20 mouse cellular contexts compared by ENCODE assay signal in genomic region chr14:33310719-33311118, GRCm38 (mm10).
DNase-seq lines count a peak whose midpoint lies in the region; ATAC-seq and TF ChIP-seq lines count a peak whose summit lies in the region.
"Had no signal": no experiment of that assay in that cellular context is flagged by ENCODE, and none has a peak within 500 bp of the region (broad histone marks: within the 10 kb centered on the region; RNA-seq: fewer than 3 reads in every experiment).

No protein-coding gene starts in this region.

- H3K27me3 ChIP-seq in lung, embryonic 14.5 days (ENCODE audit: insufficient read depth, low read length): no peaks in the 10 kb centered on the region
- H3K27me3 ChIP-seq in Patski: no peaks in the 10 kb centered on the region

- no peaks in the 10 kb centered on the region for H3K4me1 ChIP-seq in lung, embryonic 14.5 days (ENCODE audit: insufficient read depth)
- H3K4me1 ChIP-seq: hindbrain, embryonic 13.5 days; midbrain, embryonic 15.5 days had no signal

- in situ Hi-C loops in Patski (cut with MboI; ENCODE audit: low pct_unique_long_range_greater_than_20kb): loop anchor here (10.0 kb wide), 1 partner anchor 54 kb away; no protein-coding TSS in a partner anchor

- peak; percentile 51 for DNase-seq in adrenal gland, postnatal 10 days
- DNase-seq in adrenal gland, adult 18-20 months (ENCODE audit: low spot score in 2 of 2): no peak
- peak; percentile 73 for DNase-seq in lung, embryonic 14.5 days
- DNase-seq in lung, postnatal 14 days: no peak
- no peak for DNase-seq in Patski (ENCODE audit: low read depth, low spot score)
- DNase-seq in kidney, postnatal 36 days: peak; percentile 20 to 44
- DNase-seq in retina, embryonic 14.5 days (ENCODE audit: low spot score): no peak
- no peak for DNase-seq in thymus, postnatal 0 days (ENCODE audit: low spot score)
- DNase-seq: B cell, adult 2 months; cerebellum, adult 11-12 months; cerebellum, postnatal 36 days; heart, adult 2 months; heart, postnatal 10 days; thymus, adult 18-20 months had no signal

- no peak for ATAC-seq in lung, embryonic 14.5 days (ENCODE audit: insufficient read depth)
- ATAC-seq in Patski: peak; percentile 61
- ATAC-seq: intestine, postnatal 0 days; midbrain, embryonic 15.5 days had no signal

- CTCF ChIA-PET in Patski (lab: Charles Lee): no interaction called here

- no peak overlapping the region for H3K4me3 ChIP-seq in lung, embryonic 14.5 days (ENCODE audit: low read depth, low read length)
- H3K4me3 ChIP-seq: embryonic facial prominence, embryonic 10.5 days; heart, adult 2 months; hindbrain, embryonic 13.5 days; limb, embryonic 15.5 days; midbrain, embryonic 15.5 days had no signal

- 16% methylated on average over 4 of the region's 4 CpGs for WGBS in lung, embryonic 14.5 days

- no peak overlapping the region for H3K27ac ChIP-seq in lung, embryonic 14.5 days (ENCODE audit: low read depth)
- H3K27ac ChIP-seq: embryonic facial prominence, embryonic 10.5 days; heart, adult 2 months; hindbrain, embryonic 13.5 days; limb, embryonic 15.5 days; macrophage; midbrain, embryonic 15.5 days had no signal

- H3K9me3 ChIP-seq in lung, embryonic 14.5 days (ENCODE audit: low read depth, low read length): no peaks in the 10 kb centered on the region
- H3K9me3 ChIP-seq: embryonic facial prominence, embryonic 10.5 days; hindbrain, embryonic 13.5 days; limb, embryonic 15.5 days; midbrain, embryonic 15.5 days had no signal

- H3K4me2 ChIP-seq in lung, embryonic 14.5 days: no peak overlapping the region
- H3K4me2 ChIP-seq: hindbrain, embryonic 13.5 days; limb, embryonic 15.5 days; midbrain, embryonic 15.5 days had no signal

- H3K36me3 ChIP-seq in lung, embryonic 14.5 days (ENCODE audit: insufficient read depth): no peaks in the 10 kb centered on the region
- H3K36me3 ChIP-seq: embryonic facial prominence, embryonic 10.5 days; hindbrain, embryonic 13.5 days; limb, embryonic 15.5 days; midbrain, embryonic 15.5 days had no signal

- H3K9ac ChIP-seq in lung, embryonic 14.5 days: no peak overlapping the region
- H3K9ac ChIP-seq: hindbrain, embryonic 13.5 days; limb, embryonic 15.5 days; midbrain, embryonic 15.5 days had no signal

- POLR2A ChIA-PET in Patski (lab: Charles Lee): no interaction called here

- TF ChIP-seq CTCF in lung, embryonic 14.5 days (IDR thresholded peaks at IDR 0.05; ENCODE audit: low read depth): no peak
- TF ChIP-seq CTCF in Patski (IDR thresholded peaks at IDR 0.05): no peak

Comparison
In these comparisons a context has a peak if more than half of its experiments do, and no peak if none do; other contexts are left out.
1. DNase-seq: peak in adrenal gland, postnatal 10 days (single experiment), lung, embryonic 14.5 days (single experiment) and kidney, postnatal 36 days (2 of 2); none in adrenal gland, adult 18-20 months (0 of 2), lung, postnatal 14 days (single experiment), Patski (single experiment), retina, embryonic 14.5 days (single experiment) and thymus, postnatal 0 days (single experiment).